Mouse (Mus musculus): ENCODE data around the gene Plekhg2.
"Not testable (repeated sequence)": the region's sequence is repeated elsewhere in the genome, so short reads cannot be mapped to it uniquely, and the experiment has no call there.

The Plekhg2 gene

DNA sequence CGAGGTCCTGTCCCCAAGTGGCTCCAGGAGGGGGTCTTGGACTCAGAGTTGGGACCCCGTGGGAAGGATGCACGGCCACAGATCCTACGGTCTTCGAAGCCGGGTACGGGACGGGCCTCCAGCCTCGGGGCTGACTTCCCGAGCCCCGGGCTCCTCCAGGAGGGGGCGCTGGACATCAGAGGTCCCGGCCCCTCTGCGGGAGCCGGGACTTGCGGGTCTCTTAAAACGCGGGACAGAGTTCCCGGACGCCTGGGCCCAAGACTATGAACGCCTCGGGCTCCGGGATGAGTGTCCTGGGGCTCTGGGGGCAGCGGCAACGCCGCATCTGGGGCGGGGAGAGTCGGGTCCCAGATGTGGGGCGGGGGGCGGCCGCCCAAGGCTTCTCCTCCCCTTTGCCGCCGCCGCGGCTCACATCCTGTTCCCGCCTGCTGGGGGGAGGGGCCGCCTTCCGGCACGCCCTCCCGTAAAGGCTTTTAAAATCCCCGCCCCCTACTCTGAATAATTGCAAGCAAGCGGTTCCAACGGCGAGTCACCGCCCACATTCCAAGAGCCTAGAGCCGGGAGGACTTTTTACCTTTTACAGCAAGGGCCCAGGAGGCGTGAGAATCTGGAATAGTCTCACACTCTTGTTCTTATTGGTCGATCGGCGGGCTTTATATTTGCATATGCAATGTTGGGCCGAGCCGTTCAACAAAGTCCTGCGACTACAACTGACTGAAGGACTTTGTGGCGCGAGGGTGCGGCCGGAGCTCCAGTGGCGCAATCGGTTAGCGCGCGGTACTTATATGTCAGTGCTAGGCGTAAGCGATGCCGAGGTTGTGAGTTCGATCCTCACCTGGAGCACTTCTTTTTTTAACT is at the start of gene Plekhg2:
TSS of gene Plekhg2 (minus strand) at position 349 of the 858 bp plus-strand sequence.
- in situ Hi-C loops (cut with MboI, MseI): no loop called here

DNA sequence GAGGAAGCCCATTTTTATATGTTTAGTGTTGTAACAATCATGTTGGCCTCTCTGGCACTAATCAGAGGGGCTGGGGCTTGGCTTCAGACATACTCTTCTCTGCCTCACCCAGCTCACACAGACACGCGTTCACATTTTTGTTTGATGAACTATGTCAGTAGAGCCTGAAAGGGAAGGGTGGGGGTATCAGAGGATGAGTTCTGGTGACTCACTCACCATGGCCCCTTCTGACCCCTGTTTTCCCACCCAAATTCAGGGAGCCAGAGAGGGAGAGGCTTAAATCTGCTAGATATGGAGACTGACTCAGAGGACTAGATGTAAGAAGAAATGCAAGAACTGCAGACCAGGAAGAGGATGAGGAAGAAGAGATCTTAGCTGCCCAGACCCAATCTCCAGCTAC is 47.0 kb upstream of the Plekhg2 start:
- in situ Hi-C loops (cut with MboI, MseI): no loop called here

DNA sequence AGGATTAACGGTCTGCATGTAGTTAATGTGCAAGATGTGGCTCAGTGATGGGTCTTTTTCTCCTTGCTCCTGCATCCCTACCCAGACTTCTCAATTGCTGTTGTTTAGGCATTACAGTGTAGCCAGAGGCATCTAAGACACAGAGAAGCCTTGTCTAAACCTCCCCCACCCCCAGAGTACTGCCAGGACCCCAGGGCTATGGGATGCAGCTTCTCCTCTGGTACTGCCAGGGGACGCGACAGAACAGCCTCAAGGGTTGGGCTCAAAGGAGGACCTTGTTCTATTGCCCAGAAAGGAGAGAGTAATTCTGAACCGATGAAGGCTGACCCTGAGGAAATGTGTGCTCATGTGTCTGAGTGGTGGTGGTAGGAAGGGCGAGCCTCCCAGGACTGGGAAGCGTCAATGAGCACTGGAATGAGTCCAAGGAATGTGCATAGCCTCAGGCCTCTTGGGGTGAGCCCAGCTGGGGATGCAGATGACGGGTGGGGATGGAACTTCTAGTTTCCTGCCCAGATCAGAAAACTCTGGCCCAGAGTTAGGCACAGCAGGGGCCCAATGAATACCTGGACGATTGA is 45.8 kb upstream of the Plekhg2 start:
- in situ Hi-C loops (cut with MboI, MseI): no loop called here

DNA sequence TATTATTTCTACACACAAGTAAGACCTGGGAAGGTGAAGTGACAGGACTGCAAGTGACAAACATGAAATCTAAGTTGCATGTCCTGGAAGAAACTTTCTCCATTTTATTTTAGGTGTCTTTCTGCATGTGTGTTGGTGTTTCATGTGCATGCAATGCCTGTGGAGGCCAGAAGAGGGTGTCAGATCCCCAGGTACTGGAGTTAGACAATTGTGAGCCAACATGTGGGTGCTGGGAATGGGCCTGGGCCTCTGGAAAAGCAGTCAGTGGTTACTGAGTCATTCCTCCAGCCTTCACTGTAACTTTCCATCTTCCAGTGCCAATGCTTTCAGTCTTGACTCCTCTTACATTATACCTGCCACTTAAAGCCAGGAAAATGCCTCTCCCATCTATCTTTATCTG is 45.0 kb upstream of the Plekhg2 start:
- in situ Hi-C loops (cut with MboI, MseI): no loop called here

DNA sequence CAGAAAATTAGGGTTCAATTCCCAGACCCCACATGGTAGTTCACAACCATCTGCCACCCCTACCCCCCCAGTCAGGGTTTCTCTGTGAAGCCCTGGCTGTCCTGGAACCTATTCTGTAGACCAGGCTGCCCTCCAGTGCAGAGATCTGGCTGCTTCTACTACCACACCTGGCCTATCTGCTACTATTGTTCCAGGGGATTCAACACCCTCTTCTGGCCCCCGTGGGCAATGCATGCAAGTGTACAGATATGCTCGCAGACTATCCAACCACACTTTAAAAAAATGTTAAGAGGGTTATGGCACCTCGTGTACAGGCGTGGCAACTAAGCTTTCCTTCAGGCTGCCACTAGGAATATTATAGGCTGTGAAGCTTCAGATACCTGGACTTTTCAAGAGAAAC is 40.4 kb upstream of the Plekhg2 start:
- in situ Hi-C loops (cut with MboI, MseI): no loop called here

DNA sequence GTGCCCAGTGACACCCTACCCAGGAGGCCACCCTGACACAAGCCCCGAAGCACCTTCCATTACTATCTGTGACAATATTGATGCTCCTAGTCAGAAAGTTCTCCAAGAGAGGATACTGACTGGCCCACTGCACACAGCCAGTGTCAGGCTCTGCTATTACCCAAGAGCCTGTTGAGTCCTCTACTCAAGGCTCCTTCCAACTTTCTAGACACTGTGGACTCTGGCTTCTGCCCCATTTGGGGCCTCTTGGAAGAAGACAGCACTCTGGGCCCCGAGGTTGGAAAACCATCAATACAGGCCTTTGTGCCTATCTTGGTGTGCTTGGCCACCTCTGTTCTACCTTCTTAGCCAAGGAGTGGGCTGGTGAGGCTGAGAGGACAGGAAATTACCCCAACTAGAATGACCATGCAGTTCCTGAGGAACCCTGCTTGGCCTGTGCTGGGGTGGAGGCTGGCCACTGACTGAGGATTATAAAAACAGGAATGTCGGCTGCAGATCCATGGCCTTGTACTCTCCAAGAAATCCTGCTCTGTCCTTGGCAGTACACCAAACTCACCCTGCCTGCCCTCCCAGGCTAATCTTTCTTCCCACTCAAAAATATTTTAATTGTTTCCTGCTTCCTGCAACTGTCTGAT is 38.6 kb upstream of the Plekhg2 start:
- in situ Hi-C loops (cut with MboI, MseI): no loop called here

DNA sequence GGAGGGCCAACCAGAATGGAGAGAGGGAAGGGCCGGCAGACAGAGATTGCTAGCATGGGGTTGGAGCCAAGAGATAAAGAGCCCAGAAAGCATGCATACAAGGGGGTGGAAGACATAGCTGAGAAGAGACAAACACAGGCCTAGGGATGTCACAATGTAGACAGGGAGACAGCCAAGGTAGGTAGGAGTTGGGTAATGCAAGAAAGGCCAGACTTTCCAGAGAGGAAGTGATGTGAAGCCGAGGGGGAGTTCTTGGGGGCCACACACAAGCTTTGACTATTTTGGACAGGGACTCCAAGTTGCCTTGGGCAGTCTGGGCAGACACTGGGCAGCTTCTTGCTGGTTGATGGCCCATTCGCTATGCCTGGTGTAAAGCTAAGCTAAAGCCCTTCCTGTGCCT is 29.5 kb upstream of the Plekhg2 start:
- in situ Hi-C loops (cut with MboI, MseI): no loop called here

DNA sequence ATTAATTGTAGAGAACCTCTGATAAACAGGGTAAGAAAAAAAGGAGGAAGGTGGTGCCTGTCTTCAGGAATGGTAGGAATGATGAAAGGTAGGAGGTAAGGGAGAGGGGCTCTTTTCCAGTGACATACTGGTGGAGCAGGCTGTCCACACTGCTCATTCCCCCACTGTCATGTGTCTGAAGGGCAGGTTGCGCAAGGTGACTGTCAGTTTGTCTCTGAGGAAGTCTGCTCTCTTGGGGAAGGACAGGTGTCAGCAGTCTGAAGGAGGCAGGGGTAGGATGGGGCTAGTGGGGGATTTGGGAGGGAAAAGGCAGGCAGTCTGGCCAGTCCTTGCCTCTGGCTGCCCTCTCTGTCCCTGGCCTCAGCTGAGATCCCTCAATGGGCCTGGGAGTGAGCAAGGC is 28.6 kb upstream of the Plekhg2 start:
- in situ Hi-C loops (cut with MboI, MseI): no loop called here

DNA sequence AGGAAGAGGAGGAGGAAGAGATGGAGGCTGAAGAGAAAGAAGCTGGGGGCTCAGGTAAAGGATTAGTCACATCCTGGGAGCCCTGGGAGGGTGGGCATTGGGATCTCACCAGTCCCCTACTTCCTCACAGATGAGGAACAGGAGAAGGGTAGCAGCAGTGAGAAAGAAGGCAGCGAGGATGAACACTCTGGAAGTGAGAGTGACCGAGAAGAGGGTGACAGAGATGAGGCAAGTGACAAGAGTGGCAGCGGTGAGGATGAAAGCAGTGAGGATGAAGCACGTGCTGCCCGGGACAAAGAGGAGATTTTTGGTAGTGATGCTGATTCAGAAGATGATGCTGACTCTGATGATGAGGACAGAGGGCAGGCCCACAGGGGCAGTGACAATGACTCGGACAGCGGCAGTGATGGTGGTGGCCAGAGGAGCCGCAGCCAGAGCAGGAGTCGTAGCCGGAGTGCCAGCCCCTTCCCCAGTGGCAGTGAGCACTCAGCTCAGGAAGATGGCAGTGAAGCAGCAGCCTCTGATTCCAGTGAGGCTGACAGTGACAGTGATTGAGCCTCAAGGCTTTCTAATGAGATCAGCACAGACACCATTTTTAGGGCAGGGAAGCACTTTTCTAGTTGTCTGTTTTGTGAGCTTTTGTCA is 26.4 kb upstream of the Plekhg2 start:
- in situ Hi-C loops (cut with MboI, MseI): loop anchor here in 1 of 2 experiments (5.0 kb wide), 1 partner anchor 37 kb away; no protein-coding TSS in a partner anchor

DNA sequence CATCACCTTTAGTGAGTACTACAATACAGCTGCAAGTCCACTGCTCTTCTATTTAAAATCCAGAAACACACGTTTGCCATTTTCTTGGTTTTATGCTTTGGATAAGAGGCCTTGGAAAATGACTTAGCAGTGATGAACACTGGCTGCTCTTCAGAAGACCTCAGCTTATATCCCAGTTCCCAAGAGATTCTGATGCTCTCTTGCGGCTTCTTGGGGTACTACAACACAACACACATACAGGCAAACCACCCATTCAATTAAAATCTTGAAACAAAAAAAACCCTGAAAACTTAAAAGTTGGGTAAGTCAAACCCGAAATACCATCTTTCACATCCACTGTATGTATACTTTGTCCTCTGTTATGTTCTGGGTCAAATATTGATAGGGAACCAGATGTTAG is 25.6 kb upstream of the Plekhg2 start:
- in situ Hi-C loops (cut with MboI, MseI): loop anchor here in 1 of 2 experiments (5.0 kb wide), 1 partner anchor 36 kb away; no protein-coding TSS in a partner anchor

DNA sequence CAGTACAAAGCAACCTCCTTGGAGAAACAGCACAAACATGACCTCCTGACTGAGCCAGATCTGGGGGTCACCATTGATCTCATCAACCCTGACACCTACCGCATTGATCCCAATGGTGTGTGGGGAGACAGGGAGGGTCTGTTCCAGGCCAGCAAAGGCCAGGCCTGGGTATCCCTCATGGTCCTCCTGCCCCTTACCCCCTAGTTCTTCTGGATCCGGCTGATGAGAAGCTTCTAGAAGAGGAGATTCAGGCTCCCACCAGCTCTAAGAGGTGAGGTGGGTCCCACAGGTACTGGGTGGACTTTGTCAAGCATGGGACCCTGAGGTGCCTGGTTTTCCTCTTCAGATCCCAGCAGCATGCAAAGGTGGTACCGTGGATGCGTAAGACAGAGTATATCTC is 23.0 kb upstream of the Plekhg2 start:
- in situ Hi-C loops (cut with MboI, MseI): loop anchor here in 1 of 2 experiments (5.0 kb wide), 1 partner anchor 33 kb away; no protein-coding TSS in a partner anchor

DNA sequence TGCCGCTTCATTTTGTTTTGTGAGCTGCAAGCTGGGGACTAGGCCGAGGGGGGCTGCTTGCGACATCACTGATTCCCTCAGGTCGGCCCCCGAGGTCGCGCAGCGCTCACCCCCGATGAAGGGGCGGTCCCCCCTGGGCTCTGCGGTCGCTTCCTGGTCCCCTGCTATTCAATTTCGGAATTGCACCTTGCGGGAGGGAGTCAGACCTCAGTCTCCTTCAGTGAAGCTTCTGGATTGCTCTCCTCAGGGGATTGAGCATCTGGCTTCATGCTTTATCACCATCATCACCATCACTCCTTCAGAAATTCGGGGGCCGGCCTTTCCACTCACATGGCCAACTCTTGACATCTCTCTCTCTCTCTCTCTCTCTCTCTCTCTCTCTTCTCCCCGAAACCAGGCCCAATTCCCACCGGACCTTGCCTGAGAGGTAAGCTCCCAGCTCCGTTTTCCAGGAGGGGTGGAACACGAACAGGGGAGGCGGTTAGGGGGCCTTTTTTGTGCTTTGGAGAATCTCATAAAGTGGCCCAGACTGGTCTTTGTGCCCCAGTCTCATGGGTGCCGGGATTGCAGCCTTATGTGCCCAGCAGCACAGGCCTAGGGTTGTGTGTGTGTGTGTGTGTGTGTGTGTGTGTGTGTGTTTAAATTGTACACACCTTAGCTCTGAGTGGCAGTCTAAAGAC is 21.0 kb upstream of the Plekhg2 start:
- in situ Hi-C loops (cut with MboI, MseI): no loop called here

DNA sequence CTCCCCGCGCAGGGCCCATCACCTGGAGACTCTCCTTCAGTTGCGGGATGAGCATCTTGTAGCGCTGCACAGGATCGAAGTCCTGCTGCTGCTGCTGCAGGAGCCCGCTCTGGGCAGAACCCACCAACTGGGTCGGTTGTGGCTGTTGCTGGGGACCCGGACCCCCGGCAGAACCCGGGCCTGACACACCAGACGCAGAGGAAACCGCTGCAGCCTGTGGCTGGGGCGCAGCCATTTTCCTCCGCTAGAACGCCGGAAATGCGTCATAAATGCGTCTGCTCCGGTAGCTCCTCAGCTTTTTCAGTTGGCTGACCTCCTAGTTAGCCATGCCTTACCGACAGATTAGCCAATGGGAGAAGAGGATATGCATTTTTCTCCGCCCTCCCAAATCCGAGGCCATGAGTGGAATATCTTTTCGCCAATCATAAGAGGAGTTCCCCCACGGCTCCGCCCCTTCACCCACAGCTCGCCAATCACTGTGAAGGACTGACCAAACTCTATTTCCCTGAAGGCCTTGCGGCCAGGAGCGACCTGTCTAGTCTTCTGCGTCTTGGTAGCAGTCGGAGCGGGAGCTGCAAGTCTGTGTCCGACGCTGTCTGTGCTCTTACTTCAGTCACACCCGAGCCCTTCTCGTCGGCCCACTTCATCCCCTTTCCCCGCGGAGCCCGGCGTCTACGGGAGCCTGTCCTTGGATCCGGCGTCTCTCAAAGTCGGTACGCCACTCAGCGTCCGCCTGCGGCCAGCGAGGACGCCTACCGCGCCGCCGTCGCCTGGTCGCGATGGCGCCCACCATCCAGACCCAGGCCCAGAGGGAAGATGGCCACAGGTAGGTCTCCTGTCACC is 20.3 kb upstream of the Plekhg2 start, which contains the start of the genes Med29 and Paf1:
TSS of gene Med29 (minus strand) at position 280 of the 843 bp plus-strand sequence.
TSS of gene Paf1 (plus strand) at position 523 of the 843 bp plus-strand sequence.
- in situ Hi-C loops (cut with MboI, MseI): no loop called here

DNA sequence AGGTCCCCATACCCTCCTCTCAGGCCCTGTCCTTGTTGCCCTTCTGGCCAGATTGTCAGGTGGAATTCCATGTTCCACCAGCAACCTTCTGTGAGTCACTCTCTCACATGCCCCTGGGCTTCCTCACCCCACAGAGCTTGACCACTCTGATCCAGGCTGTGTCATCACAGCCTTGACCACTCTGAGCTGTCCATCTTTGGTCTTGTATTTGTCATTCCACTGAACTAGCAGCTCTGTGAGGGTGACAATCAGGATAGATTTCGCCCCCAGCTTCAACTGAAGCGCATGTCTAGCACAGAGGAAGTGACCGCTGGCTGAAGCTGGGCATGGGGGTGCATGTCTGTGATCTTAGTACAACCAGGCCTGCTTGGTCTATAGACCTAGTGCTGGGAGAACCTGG is 17.9 kb upstream of the Plekhg2 start:
- in situ Hi-C loops (cut with MboI, MseI): no loop called here

DNA sequence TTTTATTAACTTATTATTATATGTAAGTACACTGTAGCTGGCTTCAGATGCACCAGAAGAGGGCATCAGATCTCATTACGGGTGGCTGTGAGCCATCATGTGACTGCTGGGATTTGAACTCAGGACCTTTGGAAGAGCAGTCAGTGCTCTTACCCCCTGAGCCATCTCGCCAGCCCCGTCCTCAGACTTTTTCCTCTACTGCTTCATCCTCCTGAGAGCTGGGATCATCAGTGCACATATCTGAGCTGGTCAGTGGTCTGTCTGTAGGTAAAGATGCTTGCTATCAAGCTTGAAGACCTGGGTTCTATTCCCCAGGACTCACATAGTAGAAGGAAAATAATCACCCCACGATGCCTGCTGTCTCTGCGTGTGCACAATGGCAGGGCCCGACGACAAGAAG is 15.0 kb upstream of the Plekhg2 start:
- in situ Hi-C loops (cut with MboI, MseI): not testable (repeated sequence)

DNA sequence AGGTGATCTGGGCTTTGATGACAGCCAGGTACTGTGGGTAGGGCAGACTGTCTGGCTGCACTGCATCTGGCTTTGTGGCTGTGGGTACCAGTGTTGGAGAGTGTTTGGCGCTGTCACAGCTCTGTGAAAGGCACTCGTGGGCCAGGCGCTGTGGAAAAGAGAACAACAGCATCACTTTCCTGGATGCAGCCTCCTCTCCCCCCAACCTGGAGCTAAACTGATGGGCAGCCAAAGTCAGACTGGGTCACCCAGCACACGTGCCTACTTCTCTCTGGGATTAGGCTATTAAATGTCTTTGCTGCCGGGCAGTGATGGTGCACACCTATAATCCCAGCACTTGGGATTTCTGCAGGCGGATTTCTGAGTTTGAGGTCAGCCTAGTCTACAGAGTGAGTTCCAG is 14.5 kb upstream of the Plekhg2 start:
- in situ Hi-C loops (cut with MboI, MseI): not testable (repeated sequence)

DNA sequence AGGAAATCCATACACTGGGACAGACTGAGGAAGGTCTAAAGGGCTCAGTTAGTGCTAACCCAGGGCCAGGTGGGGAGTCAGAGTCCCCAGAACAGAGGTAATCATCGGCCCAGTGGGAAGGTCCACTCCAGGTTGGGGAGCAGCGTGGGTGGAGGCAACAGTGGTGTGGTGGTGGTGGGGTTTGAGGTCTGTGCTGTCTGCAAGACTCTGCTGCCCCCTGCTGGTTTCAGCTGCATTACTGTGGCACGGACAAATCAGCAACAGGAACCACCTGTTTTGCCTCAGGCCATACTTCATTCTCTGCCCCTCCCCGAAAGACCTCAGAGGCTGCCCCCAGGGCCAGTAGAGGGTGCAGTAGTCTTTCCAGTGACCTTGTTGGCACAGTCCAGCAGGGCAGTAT is 14.1 kb upstream of the Plekhg2 start:
- in situ Hi-C loops (cut with MboI, MseI): no loop called here

DNA sequence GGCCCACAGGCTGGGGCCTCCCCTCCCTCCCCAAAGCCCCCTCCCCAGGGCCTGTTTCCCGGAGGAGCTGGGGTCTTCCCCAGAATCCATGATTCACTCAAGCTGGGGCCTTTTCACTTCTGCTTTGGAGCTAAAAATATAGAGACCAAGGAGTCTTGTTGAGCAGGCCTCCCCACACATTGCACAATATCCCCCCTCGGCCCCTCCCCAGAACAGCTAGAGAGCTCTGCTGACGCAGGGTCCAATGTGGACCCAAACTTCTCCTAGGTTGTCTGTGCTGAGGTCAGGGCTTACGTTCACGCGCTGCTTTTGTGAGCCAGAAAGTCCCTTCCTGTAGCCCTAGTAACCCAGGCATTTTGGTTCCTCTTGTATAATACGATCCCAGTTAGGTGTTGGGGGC is 13.6 kb upstream of the Plekhg2 start:
- in situ Hi-C loops (cut with MboI, MseI): no loop called here

DNA sequence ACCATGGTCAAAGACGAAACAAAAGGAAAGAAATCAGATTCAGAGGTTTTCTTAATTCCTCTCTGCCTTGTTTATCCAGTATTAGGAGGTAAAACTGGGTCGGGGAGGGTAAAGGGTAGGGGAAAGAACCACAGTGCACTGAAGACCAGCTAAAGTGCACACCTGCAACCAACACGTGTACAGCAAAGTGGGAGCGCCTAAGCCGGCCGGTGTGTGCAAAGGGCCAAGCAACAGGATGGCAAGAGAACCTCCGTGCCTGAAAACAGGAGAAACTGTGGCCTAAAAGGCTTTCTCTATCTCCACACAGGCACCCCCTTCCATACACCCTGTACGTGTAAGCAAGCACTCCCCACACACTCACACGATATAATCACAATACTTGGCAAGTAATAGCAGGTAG is 12.8 kb upstream of the Plekhg2 start:
- in situ Hi-C loops (cut with MboI, MseI): no loop called here

DNA sequence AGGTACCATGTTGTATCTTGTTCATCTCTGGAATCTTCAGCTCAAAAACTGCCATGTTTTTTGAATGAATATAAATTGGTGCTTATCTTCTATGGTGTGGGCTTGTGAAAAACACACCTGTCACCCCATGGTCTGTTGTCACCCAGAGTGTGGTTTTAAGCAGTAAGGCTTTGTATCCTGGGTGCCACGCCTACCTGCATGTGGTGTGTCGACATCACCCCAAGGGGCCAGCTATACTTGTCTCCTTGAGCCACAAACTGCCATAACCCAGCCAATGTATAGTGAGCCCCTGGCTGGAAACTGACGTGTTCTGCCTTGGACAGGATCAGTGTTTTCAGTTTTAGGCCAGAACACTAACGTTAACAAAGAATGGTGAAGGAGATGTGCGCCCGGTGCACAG is 11.8 kb upstream of the Plekhg2 start:
- in situ Hi-C loops (cut with MboI, MseI): no loop called here
